Mouse (Mus musculus) erythroblast, embryonic 14.5 days (primary cell): ENCODE measurements around the gene Def8. TPM values are rescaled to one million over a fixed set of nuclear protein-coding genes. Genes with fewer than 3 reads are reported as not detected.

Experiments
- H3K27me3 ChIP-seq: 2 replicates; pipeline ENCODE4 v1.6.1; 2012; ENCODE audit warnings: inconsistent platforms; ENCODE audit not compliant: control insufficient read depth
- H3K36me3 ChIP-seq: 2 replicates; pipeline ENCODE4 v1.6.1; 2012; ENCODE audit warnings: mild to moderate bottlenecking, inconsistent platforms; ENCODE audit not compliant: control insufficient read depth
- H3K4me1 ChIP-seq: 2 replicates; pipeline ENCODE4 v1.6.1; 2012; ENCODE audit warnings: inconsistent platforms; ENCODE audit not compliant: control insufficient read depth
- H3K4me3 ChIP-seq: replicated peaks from 2 replicates; pipeline ENCODE3; 2012; ENCODE audit warnings: moderate library complexity, mild to moderate bottlenecking, inconsistent platforms
- H3K9me3 ChIP-seq: 2 replicates; pipeline ENCODE4 v1.6.1; 2012; ENCODE audit warnings: low read length, inconsistent platforms, mixed read lengths; ENCODE audit not compliant: control insufficient read depth
- GATA1 ChIP-seq: IDR thresholded peaks from 2 replicates; pipeline ENCODE4 v1.6.1; 2012; ENCODE audit warnings: low read length, inconsistent platforms, mixed read lengths
- TAL1 ChIP-seq: IDR thresholded peaks from 3 replicates; pipeline ENCODE4 v1.6.1; 2012; ENCODE audit warnings: low read length, inconsistent platforms, mixed read lengths
- polyA plus RNA-seq: library from polyadenylated mRNA; stranded (reverse); fragments of >175 nt; gene quantifications from 2 replicates; pipeline ENCODE4 v1.2.3, GENCODE M21; 2012

Def8 gene
- polyA plus RNA-seq, 1 experiment = 0.29 TPM

GRCm38 (mm10) chr8:123492898-123493297 lies 69.6 kb downstream of the Def8 start:
- no peak overlapping the region for H3K4me3 ChIP-seq
- peaks cover 96% of the 10 kb centered on the region for H3K36me3 ChIP-seq
- H3K9me3 ChIP-seq = no peaks in the 10 kb centered on the region
- no peaks in the 10 kb centered on the region for H3K27me3 ChIP-seq
- no peak for TF ChIP-seq GATA1
- TF ChIP-seq TAL1 = no peak
- no peaks in the 10 kb centered on the region for H3K4me1 ChIP-seq

- TF ChIP-seq TAL1 = no peak
- no peak for TF ChIP-seq GATA1
- no peaks in the 10 kb centered on the region for H3K27me3 ChIP-seq
- peaks cover 6% of the 10 kb centered on the region for H3K4me1 ChIP-seq
- H3K36me3 ChIP-seq = peaks cover 94% of the 10 kb centered on the region
- no peak overlapping the region for H3K4me3 ChIP-seq
- H3K9me3 ChIP-seq = no peaks in the 10 kb centered on the region
Measured at GRCm38 (mm10) chr8:123497699-123498098, 74.4 kb downstream of the Def8 start.

- no peak overlapping the region for H3K4me3 ChIP-seq
- no peak for TF ChIP-seq TAL1
- TF ChIP-seq GATA1 = no peak
- peaks cover 9% of the 10 kb centered on the region for H3K9me3 ChIP-seq
- H3K4me1 ChIP-seq = peaks cover 6% of the 10 kb centered on the region
- H3K36me3 ChIP-seq = peaks cover 94% of the 10 kb centered on the region
- H3K27me3 ChIP-seq = no peaks in the 10 kb centered on the region
Measured at GRCm38 (mm10) chr8:123498963-123499362, 75.6 kb downstream of the Def8 start.

GRCm38 (mm10) chr8:123499556-123499955 lies 76.2 kb downstream of the Def8 start:
- Histone ChIP-seq H3K27me3 (no peaks in the 10 kb centered on the region), H3K4me3 (no peak overlapping the region), H3K4me1 (peaks cover 6% of the 10 kb centered on the region), H3K9me3 (peaks cover 10% of the 10 kb centered on the region), H3K36me3 (peaks cover 94% of the 10 kb centered on the region)
- TF ChIP-seq GATA1 (no peak), TAL1 (no peak)

GRCm38 (mm10) chr8:123502192-123502591 lies 78.9 kb downstream of the Def8 start:
- H3K4me3 ChIP-seq = no peak overlapping the region
- no peak for TF ChIP-seq TAL1
- TF ChIP-seq GATA1 = no peak
- H3K36me3 ChIP-seq = peaks cover 91% of the 10 kb centered on the region
- peaks cover 10% of the 10 kb centered on the region for H3K4me1 ChIP-seq
- no peaks in the 10 kb centered on the region for H3K27me3 ChIP-seq
- peaks cover 10% of the 10 kb centered on the region for H3K9me3 ChIP-seq

- H3K36me3 ChIP-seq = peaks cover 89% of the 10 kb centered on the region
- peaks cover 7% of the 10 kb centered on the region for H3K4me1 ChIP-seq
- no peak overlapping the region for H3K4me3 ChIP-seq
- TF ChIP-seq TAL1 (no peak), GATA1 (no peak)
- peaks cover 10% of the 10 kb centered on the region for H3K9me3 ChIP-seq
- no peaks in the 10 kb centered on the region for H3K27me3 ChIP-seq
Measured at GRCm38 (mm10) chr8:123503801-123504467, 80.6 kb downstream of the Def8 start.

- TF ChIP-seq GATA1 = no peak
- no peak for TF ChIP-seq TAL1
Measured at GRCm38 (mm10) chr8:123504591-123505195, 81.4 kb downstream of the Def8 start.

GRCm38 (mm10) chr8:123505267-123505666 lies 81.9 kb downstream of the Def8 start:
- peaks cover 10% of the 10 kb centered on the region for H3K9me3 ChIP-seq
- H3K27me3 ChIP-seq = no peaks in the 10 kb centered on the region
- H3K4me1 ChIP-seq = peaks cover 7% of the 10 kb centered on the region
- TF ChIP-seq TAL1 = no peak
- no peak for TF ChIP-seq GATA1
- H3K4me3 ChIP-seq = no peak overlapping the region
- H3K36me3 ChIP-seq = peaks cover 82% of the 10 kb centered on the region

More at GRCm38 (mm10) chr8:123504591-123505195, 81.4 kb downstream of the Def8 start:
- H3K9me3 ChIP-seq = peaks cover 10% of the 10 kb centered on the region
- H3K4me1 ChIP-seq = peaks cover 7% of the 10 kb centered on the region
- H3K4me3 ChIP-seq = no peak overlapping the region
- H3K27me3 ChIP-seq = no peaks in the 10 kb centered on the region
- peaks cover 83% of the 10 kb centered on the region for H3K36me3 ChIP-seq

GRCm38 (mm10) chr8:123505695-123506094 lies 82.4 kb downstream of the Def8 start:
- Histone ChIP-seq H3K4me1 (peaks cover 7% of the 10 kb centered on the region), H3K36me3 (peaks cover 78% of the 10 kb centered on the region)

More at GRCm38 (mm10) chr8:123505695-123506094, 82.4 kb downstream of the Def8 start:
- TF ChIP-seq TAL1 = no peak
- TF ChIP-seq GATA1 = no peak
- H3K9me3 ChIP-seq = peaks cover 10% of the 10 kb centered on the region
- no peak overlapping the region for H3K4me3 ChIP-seq
- no peaks in the 10 kb centered on the region for H3K27me3 ChIP-seq
